Mouse (Mus musculus) G1E (cell line): ENCODE results near the gene Atp8a1. TPM values are rescaled to one million over a fixed set of nuclear protein-coding genes. Genes with fewer than 3 reads are reported as not detected.

Experiments
- ATAC-seq: 2 replicates; pipeline ENCODE4 v1.8.0; 2016; ENCODE audit warnings: mild to moderate bottlenecking; ENCODE audit not compliant: insufficient number of reproducible peaks, poor library complexity, low FRiP score, severe bottlenecking; ENCODE audit errors: extremely low read depth
- DNase-seq: peaks from one replicate; pipeline ENCODE4 v3.0.0; 2012; ENCODE audit warnings: low spot score
- H3K27me3 ChIP-seq: 2 replicates; pipeline ENCODE4 v1.6.1; 2012; ENCODE audit warnings: mild to moderate bottlenecking, low read length, inconsistent platforms; ENCODE audit not compliant: insufficient read depth
- H3K36me3 ChIP-seq: replicated peaks from 2 replicates; pipeline ENCODE3; 2012; ENCODE audit warnings: mild to moderate bottlenecking, inconsistent platforms
- H3K4me1 ChIP-seq: 2 replicates; pipeline ENCODE4 v1.6.1; 2012; ENCODE audit warnings: low read depth, low read length, inconsistent platforms, mixed read lengths; ENCODE audit not compliant: insufficient read depth
- H3K4me3 ChIP-seq: 2 replicates; pipeline ENCODE4 v1.5.1; 2012; ENCODE audit warnings: low read depth, mild to moderate bottlenecking, inconsistent platforms, low read length, moderate library complexity, mixed read lengths
- H3K9me3 ChIP-seq: replicated peaks from 2 replicates; pipeline ENCODE4 v1.6.1; 2012; ENCODE audit warnings: inconsistent platforms
- CTCF ChIP-seq: IDR thresholded peaks from 2 replicates; pipeline ENCODE4 v1.5.1; 2012; ENCODE audit warnings: low read depth, low read length, inconsistent platforms, mixed read lengths
- GATA1 ChIP-seq: IDR thresholded peaks from 2 replicates; pipeline ENCODE4 v1.6.1; 2012; ENCODE audit warnings: borderline replicate concordance, low read length, inconsistent platforms, mixed read lengths
- GATA2 ChIP-seq: IDR thresholded peaks from 2 replicates; pipeline ENCODE4 v1.6.1; 2012; ENCODE audit warnings: low read depth, low read length, inconsistent platforms, borderline replicate concordance
- POLR2AphosphoS5 ChIP-seq: IDR thresholded peaks from 2 replicates; pipeline ENCODE4 v1.6.1; 2012; ENCODE audit warnings: low read depth, low read length, inconsistent platforms; ENCODE audit not compliant: insufficient replicate concordance
- TAL1 ChIP-seq: conservative IDR thresholded peaks from 2 replicates; pipeline ENCODE4 v1.6.1; 2012; ENCODE audit warnings: low read depth, low read length, inconsistent platforms, mixed read lengths
- polyA plus RNA-seq: library from polyadenylated mRNA; stranded (reverse); fragments of >175 nt; gene quantifications from 2 replicates; pipeline ENCODE4 v1.2.3, GENCODE M21; 2012
- total RNA-seq, 2 experiments: library from RNA; stranded (forward) in 1 of 2; stranded (reverse) in 1 of 2; fragments of 200-1000 nt in 1 of 2; fragments of >200 nt in 1 of 2; fragmentation: Nextera tagmentation in 1 of 2; gene quantifications; 2 replicates each; pipeline ENCODE4 v1.2.3; 2014 to 2017

Gene Atp8a1
- total and polyA plus RNA-seq, 3 experiments: 13.5 to 156 (median 75.0) TPM

DNA sequence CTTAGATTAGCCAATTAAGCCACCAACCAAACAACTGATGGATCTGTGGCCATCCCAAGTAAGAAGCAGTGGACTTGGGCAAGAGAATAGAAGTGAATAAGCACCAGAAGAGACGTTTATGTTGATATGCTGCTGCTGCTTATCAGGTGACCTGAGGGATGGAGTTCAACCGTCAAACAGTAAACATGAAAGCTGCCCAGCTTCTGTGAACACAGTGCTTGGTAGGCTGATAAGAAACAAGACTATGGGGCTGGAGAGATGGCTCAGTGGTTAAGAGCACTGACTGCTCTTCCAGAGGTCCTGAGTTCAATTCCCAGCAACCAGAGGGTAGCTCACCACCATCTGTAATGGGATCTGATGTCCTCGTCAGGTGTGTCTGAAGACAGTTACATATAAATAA, 168.4 kb downstream of the Atp8a1 start:
- H3K27me3 ChIP-seq: no peaks in the 10 kb centered on the region
- H3K4me3 ChIP-seq: no peak overlapping the region
- H3K36me3 ChIP-seq: peaks cover 78% of the 10 kb centered on the region
- H3K9me3 ChIP-seq: peaks cover 13% of the 10 kb centered on the region
- ATAC-seq (no peak), DNase-seq (no peak)
- no peak for TF ChIP-seq CTCF
- TF ChIP-seq GATA2: no peak
- H3K4me1 ChIP-seq: no peaks in the 10 kb centered on the region

DNA sequence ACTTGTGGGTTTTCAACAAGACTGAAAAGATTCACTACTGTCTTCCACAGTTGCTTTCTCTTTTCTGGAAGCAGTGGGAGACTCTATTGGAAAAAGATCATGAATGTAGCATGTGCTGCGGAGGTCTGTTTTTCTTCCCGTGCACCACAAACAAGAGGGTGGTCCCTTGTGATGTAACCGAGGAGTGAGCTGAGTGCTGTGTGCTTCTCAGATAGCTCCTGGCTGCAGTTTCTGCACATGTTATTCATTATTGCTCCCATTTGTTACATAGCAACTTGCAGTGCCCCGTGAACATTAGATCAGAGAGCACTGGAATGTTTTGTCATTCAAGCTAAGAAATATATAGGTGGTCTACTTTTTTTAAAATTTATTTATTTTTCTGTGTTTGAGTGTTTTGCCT, 174.2 kb downstream of the Atp8a1 start:
- H3K9me3 ChIP-seq: peaks cover 11% of the 10 kb centered on the region

DNA sequence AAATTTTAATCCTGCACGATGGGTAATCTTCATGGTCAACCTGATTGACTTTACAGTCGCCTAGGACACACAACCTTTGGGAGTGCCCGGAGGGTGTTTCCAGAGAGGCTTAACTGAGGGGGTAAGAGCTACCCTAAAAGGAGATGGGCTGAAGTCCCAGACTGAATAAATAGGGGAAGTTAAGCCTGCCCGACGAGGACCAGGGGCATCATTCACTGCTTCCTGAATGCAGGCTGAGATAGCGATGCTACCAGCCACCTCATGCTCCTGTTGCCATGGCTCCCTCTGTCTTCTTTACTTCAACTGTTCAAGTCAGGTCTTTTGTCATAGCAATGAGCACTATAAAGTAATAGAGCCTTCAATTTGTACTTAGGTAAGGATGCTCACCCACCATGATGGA, 177.1 kb downstream of the Atp8a1 start:
- DNase-seq: no peak
- no peak for TF ChIP-seq GATA1
- TF ChIP-seq GATA2: no peak
- no peak for TF ChIP-seq TAL1
- TF ChIP-seq POLR2AphosphoS5: no peak
- TF ChIP-seq CTCF: no peak
- Histone ChIP-seq H3K36me3 (peaks cover 84% of the 10 kb centered on the region), H3K9me3 (no peaks in the 10 kb centered on the region), H3K27me3 (no peaks in the 10 kb centered on the region), H3K4me3 (no peak overlapping the region), H3K4me1 (no peaks in the 10 kb centered on the region)
- no peak for ATAC-seq

More for the DNA sequence above, 174.2 kb downstream of the Atp8a1 start:
- Histone ChIP-seq H3K4me3 (no peak overlapping the region), H3K4me1 (no peaks in the 10 kb centered on the region), H3K27me3 (no peaks in the 10 kb centered on the region), H3K36me3 (peaks cover 83% of the 10 kb centered on the region)
- TF ChIP-seq TAL1 (no peak), CTCF (no peak), POLR2AphosphoS5 (no peak), GATA2 (no peak), GATA1 (no peak)
- DNase-seq (no peak), ATAC-seq (no peak)

DNA sequence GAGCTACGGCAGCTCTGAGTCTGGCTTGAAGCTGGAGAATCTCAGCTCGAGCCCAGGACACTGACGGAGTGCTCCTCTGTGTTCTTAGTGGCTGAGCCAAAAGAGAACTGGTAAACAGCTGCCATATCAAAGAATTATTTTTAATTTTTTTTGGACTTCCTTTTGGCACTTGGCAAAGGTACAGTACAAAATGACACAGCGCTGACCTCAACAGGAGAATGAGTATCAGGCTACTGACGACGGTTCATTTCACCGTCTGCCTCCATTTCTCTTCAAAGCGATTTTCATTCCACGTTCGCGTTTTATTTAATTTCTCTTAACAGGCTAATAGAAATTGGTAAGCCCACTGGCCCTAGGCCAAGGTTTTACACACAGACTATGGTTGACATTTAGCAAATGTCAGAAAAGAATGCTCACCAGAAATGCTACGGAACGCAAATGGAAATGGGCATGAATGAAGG, 177.8 kb downstream of the Atp8a1 start:
- ATAC-seq: no peak
- Histone ChIP-seq H3K4me1 (no peaks in the 10 kb centered on the region), H3K36me3 (peaks cover 83% of the 10 kb centered on the region), H3K4me3 (no peak overlapping the region), H3K27me3 (no peaks in the 10 kb centered on the region), H3K9me3 (no peaks in the 10 kb centered on the region)
- no peak for DNase-seq
- TF ChIP-seq TAL1: no peak
- no peak for TF ChIP-seq GATA1
- TF ChIP-seq POLR2AphosphoS5: no peak
- no peak for TF ChIP-seq GATA2
- no peak for TF ChIP-seq CTCF

DNA sequence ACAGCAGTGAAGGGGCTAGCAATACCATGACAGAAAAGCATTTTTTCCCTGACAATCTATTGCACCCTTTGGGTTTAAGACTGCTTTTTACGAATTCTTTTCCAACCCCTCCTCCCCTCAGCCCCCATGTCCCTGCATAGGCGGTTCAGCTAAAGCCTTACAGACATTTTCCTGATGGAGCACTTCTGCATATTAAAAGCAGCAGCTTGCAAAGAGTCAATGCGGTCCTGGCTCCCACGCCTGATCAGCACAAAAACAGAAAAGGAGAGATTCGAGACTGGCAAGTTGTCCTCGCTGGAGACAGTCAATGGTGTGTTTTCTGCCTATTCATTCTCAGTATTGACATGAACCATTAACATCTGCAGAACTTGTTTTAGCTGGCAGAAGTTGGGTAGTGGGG, 184.5 kb downstream of the Atp8a1 start:
- no peak for ATAC-seq
- Histone ChIP-seq H3K9me3 (no peaks in the 10 kb centered on the region), H3K36me3 (peaks cover 74% of the 10 kb centered on the region), H3K4me1 (no peaks in the 10 kb centered on the region), H3K4me3 (no peak overlapping the region), H3K27me3 (no peaks in the 10 kb centered on the region)
- no peak for TF ChIP-seq POLR2AphosphoS5
- no peak for TF ChIP-seq TAL1
- TF ChIP-seq CTCF: no peak
- no peak for TF ChIP-seq GATA1
- TF ChIP-seq GATA2: no peak
- no peak for DNase-seq

DNA sequence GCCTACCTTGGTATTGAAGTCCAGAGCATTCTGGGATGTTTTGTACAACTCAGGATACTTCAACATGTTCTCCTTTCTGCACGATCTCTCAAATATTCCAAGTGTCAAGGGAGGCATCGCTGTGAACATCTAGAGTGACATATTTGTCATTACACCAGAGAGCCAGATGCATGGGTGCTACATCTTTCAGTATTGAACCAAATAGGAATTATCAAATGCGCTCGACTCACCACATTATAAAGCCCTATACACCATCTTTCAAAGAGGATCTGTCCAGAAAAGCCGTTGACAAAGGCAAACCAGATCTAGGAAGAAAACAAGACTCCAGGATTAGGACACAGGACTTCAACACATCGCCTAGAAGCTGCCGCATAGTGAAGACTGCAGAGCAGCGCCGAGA, 187.4 kb downstream of the Atp8a1 start:
- H3K9me3 ChIP-seq: no peaks in the 10 kb centered on the region
- no peak overlapping the region for H3K4me3 ChIP-seq
- TF ChIP-seq POLR2AphosphoS5: no peak
- H3K27me3 ChIP-seq: no peaks in the 10 kb centered on the region
- no peak for ATAC-seq
- H3K4me1 ChIP-seq: no peaks in the 10 kb centered on the region
- no peak for DNase-seq
- H3K36me3 ChIP-seq: peaks cover 71% of the 10 kb centered on the region

DNA sequence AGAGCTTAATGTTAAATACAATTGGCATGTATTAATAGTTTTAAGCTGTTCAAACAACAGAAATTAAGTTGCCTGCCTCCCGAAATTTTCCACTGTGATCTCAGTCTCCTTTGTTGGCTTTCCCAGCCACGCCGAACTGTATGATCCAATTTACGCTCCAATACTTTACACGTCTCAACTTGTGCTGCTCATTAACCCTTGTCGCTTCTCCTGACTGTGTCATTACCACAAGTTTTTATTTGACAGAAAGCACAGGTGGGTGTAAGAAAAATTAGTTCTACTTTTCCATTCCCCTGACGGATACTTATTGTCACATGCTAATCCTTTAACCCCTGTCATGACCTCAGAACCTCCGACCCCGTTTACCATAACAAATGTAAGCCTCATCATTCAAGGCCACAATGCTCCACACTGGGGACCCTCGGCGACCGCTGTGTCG, 190.4 kb downstream of the Atp8a1 start:
- no peak for DNase-seq
- H3K36me3 ChIP-seq: peaks cover 73% of the 10 kb centered on the region

More for the DNA sequence above, 190.4 kb downstream of the Atp8a1 start:
- H3K4me3 ChIP-seq: no peak overlapping the region
- ATAC-seq: no peak
- H3K9me3 ChIP-seq: no peaks in the 10 kb centered on the region
- TF ChIP-seq POLR2AphosphoS5 (no peak), CTCF (no peak), TAL1 (no peak), GATA1 (no peak), GATA2 (no peak)
- H3K4me1 ChIP-seq: no peaks in the 10 kb centered on the region
- H3K27me3 ChIP-seq: no peaks in the 10 kb centered on the region
